Mouse (Mus musculus) gastrocnemius, postnatal 36 days (tissue): ENCODE results near the gene Hs3st1. TPM values are rescaled to one million over a fixed set of nuclear protein-coding genes. Genes with fewer than 3 reads are reported as not detected.
"Not testable (repeated sequence)": the region's sequence is repeated elsewhere in the genome, so short reads cannot be mapped to it uniquely, and the experiment has no call there.

ENCODE experiments used
- DNase-seq, 2 experiments: peaks; one replicate each; pipeline ENCODE4 v3.0.0; 2022
- intact Hi-C: fragments of 180-260 bp; cut with DNase I; formaldehyde crosslinking; loops from one replicate; pipeline ENCODE4 v1.15.1; 2025
- long read RNA-seq, 2 experiments: library from polyadenylated mRNA; stranded (forward); transcript quantifications; one replicate each; pipeline ENCODE4 v2.0.0; 2021
- total RNA-seq, 2 experiments: library from RNA; stranded (reverse); gene quantifications; 2 replicates each; pipeline ENCODE4 v1.2.3; 2021

Hs3st1 gene
- total RNA-seq = 1 to 10 TPM in 1 of 2 experiments, under 1 TPM in 1; 0.94 to 1.7 TPM
- long read RNA-seq, experiment 1, partial matches to known transcripts = 0 of 1 reads
- long read RNA-seq, experiment 1, other reads (novel, unspliced or antisense) = 0 of 1 reads
- long read RNA-seq, experiment 2 = 0 reads

GRCm38 (mm10) chr5:39755375-39755774 is at the start of gene Hs3st1:
Hs3st1 (minus strand) TSS chr5:39755475.
- intact Hi-C loops, DNase-seq: not testable (repeated sequence)

GRCm38 (mm10) chr5:39804663-39805062 is 49.4 kb upstream of the Hs3st1 start:
- intact Hi-C loops = no loop called here
- DNase-seq = no peak

GRCm38 (mm10) chr5:39803941-39804340 is 48.7 kb upstream of the Hs3st1 start:
- intact Hi-C loops = no loop called here
- DNase-seq = no peak

- no peak for DNase-seq
- intact Hi-C loops = no loop called here
These were observed 48.2 kb upstream of the Hs3st1 start for GRCm38 (mm10) chr5:39803457-39803856.

GRCm38 (mm10) chr5:39802110-39802509 is 46.8 kb upstream of the Hs3st1 start:
- intact Hi-C loops = no loop called here
- no peak for DNase-seq

GRCm38 (mm10) chr5:39777094-39777710 is 21.9 kb upstream of the Hs3st1 start:
- no peak for DNase-seq
- intact Hi-C loops = no loop called here

GRCm38 (mm10) chr5:39771680-39772348 is 16.5 kb upstream of the Hs3st1 start:
- intact Hi-C loops = no loop called here
- no peak for DNase-seq

GRCm38 (mm10) chr5:39761682-39762456 is 6.6 kb upstream of the Hs3st1 start:
- no peak for DNase-seq
- intact Hi-C loops = no loop called here

GRCm38 (mm10) chr5:39758890-39759475 is 3.7 kb upstream of the Hs3st1 start:
- intact Hi-C loops = no loop called here
- no peak for DNase-seq

- no peak for DNase-seq
- intact Hi-C loops = no loop called here
These were observed 18.4 kb downstream of the Hs3st1 start for GRCm38 (mm10) chr5:39736843-39737242.

- no peak for DNase-seq
- intact Hi-C loops = no loop called here
These were observed 21.4 kb downstream of the Hs3st1 start for GRCm38 (mm10) chr5:39733750-39734443.

GRCm38 (mm10) chr5:39733013-39733749 is 22.1 kb downstream of the Hs3st1 start:
- intact Hi-C loops = no loop called here
- no peak for DNase-seq

GRCm38 (mm10) chr5:39715694-39716550 is 39.4 kb downstream of the Hs3st1 start:
- DNase-seq = no peak
- intact Hi-C loops = no loop called here

GRCm38 (mm10) chr5:39715193-39715592 is 40.1 kb downstream of the Hs3st1 start:
- DNase-seq = no peak
- intact Hi-C loops = no loop called here

GRCm38 (mm10) chr5:39705539-39705938 is 49.7 kb downstream of the Hs3st1 start:
- DNase-seq = no peak
- intact Hi-C loops = no loop called here

GRCm38 (mm10) chr5:39660826-39661225 is 94.4 kb downstream of the Hs3st1 start:
- DNase-seq = no peak
- intact Hi-C loops = no loop called here

- no peak for DNase-seq
- intact Hi-C loops = no loop called here
These were observed 95.9 kb downstream of the Hs3st1 start for GRCm38 (mm10) chr5:39659417-39659816.

GRCm38 (mm10) chr5:39644827-39645380 is 110.4 kb downstream of the Hs3st1 start:
- no peak for DNase-seq
- intact Hi-C loops = loop anchor here (5.0 kb wide), 1 partner anchor 863 kb away; no protein-coding TSS in a partner anchor
